Mouse (Mus musculus) E14TG2a.4 (cell line): ENCODE measurements around the gene Pdk3.

ENCODE experiments used
- CTCF ChIP-seq: conservative IDR thresholded peaks from 2 replicates; pipeline ENCODE4 v1.5.1; 2014; ENCODE audit warnings: low read length
- POU5F1 ChIP-seq: IDR thresholded peaks from 2 replicates; pipeline ENCODE4 v1.6.1; 2014; ENCODE audit warnings: low read length, borderline replicate concordance

DNA sequence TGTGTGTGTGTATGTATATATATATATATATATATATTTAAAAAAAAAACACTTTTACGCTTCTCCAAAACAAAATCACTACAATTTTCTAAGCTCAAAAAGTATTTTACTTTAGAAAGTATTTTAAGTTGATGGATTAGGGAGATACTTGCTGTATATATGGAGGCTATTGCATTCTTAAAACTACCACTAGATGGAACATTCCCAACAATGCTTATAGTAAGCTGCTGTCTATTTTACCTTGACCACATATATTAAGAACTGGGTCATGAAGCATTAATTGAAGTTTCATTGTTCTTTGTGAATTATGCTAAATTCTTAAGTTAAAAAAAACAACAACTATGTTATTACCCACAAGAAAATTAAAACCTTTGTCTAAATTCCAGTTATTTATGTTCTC is 24.0 kb downstream of the Pdk3 start:
- peak; percentile 14 for TF ChIP-seq CTCF
- no peak for TF ChIP-seq POU5F1
